Mouse (Mus musculus) E14TG2a.4 (cell line): ENCODE data around the gene Csde1.
A peak's percentile ranks its signal among the peaks of the same experiment; 100 is the strongest.

ENCODE experiments used
- H3K27me3 ChIP-seq: 2 replicates; pipeline ENCODE4 v1.6.1; 2014; ENCODE audit warnings: low read length, control low read depth; ENCODE audit not compliant: insufficient read depth
- H3K36me3 ChIP-seq: 2 replicates; pipeline ENCODE4 v1.6.1; 2014; ENCODE audit warnings: low read length, control low read depth; ENCODE audit not compliant: insufficient read depth
- H3K4me1 ChIP-seq: replicated peaks from 2 replicates; pipeline ENCODE4 v1.6.1; 2014; ENCODE audit warnings: low read depth, low read length, control low read depth
- H3K4me3 ChIP-seq: replicated peaks from 2 replicates; pipeline ENCODE4 v1.5.1; 2014; ENCODE audit warnings: mild to moderate bottlenecking, low read length
- H3K9me3 ChIP-seq: 2 replicates; pipeline ENCODE4 v1.6.1; 2014; ENCODE audit warnings: low read length, control low read depth
- CTCF ChIP-seq: conservative IDR thresholded peaks from 2 replicates; pipeline ENCODE4 v1.5.1; 2014; ENCODE audit warnings: low read length
- NANOG ChIP-seq: IDR thresholded peaks from 2 replicates; pipeline ENCODE4 v1.6.1; 2014; ENCODE audit warnings: borderline replicate concordance, low read length, mixed read lengths
- POU5F1 ChIP-seq: IDR thresholded peaks from 2 replicates; pipeline ENCODE4 v1.6.1; 2014; ENCODE audit warnings: low read length, borderline replicate concordance

The Csde1 gene

GRCm38 (mm10) chr3:102997036-102997435 is 23.2 kb upstream of the Csde1 start:
- Histone ChIP-seq H3K4me3 (no peak overlapping the region; the same call in 1 of the 2 replicates), H3K27me3 (no peaks in the 10 kb centered on the region), H3K9me3 (no peaks in the 10 kb centered on the region), H3K36me3 (peaks cover 46% of the 10 kb centered on the region), H3K4me1 (peaks cover 49% of the 10 kb centered on the region)
- no peak for TF ChIP-seq POU5F1
- TF ChIP-seq NANOG, result no peak
- TF ChIP-seq CTCF, result no peak

GRCm38 (mm10) chr3:102997591-102997990 is 22.6 kb upstream of the Csde1 start:
- TF ChIP-seq POU5F1 (no peak), CTCF (no peak), NANOG (no peak)
- Histone ChIP-seq H3K27me3 (no peaks in the 10 kb centered on the region), H3K4me3 (no peak overlapping the region), H3K4me1 (peaks cover 43% of the 10 kb centered on the region), H3K9me3 (no peaks in the 10 kb centered on the region), H3K36me3 (peaks cover 51% of the 10 kb centered on the region)

- no peak for TF ChIP-seq NANOG
- Histone ChIP-seq H3K4me1 (peaks cover 11% of the 10 kb centered on the region), H3K27me3 (no peaks in the 10 kb centered on the region), H3K36me3 (peaks cover 75% of the 10 kb centered on the region), H3K4me3 (no peak overlapping the region), H3K9me3 (no peaks in the 10 kb centered on the region)
Measured at GRCm38 (mm10) chr3:103001595-103001994, 18.6 kb upstream of the Csde1 start.

- TF ChIP-seq CTCF (no peak), NANOG (no peak), POU5F1 (no peak)
- H3K36me3 ChIP-seq, result peaks cover 8% of the 10 kb centered on the region
Measured at GRCm38 (mm10) chr3:103017350-103017749, 2.9 kb upstream of the Csde1 start.

GRCm38 (mm10) chr3:103019462-103019861 is 764 bp upstream of the Csde1 start:
- Histone ChIP-seq H3K4me1 (peaks cover 42% of the 10 kb centered on the region), H3K4me3 (peak overlapping the region; percentile 98)
- TF ChIP-seq POU5F1, result no peak
- TF ChIP-seq NANOG, result no peak
- no peak for TF ChIP-seq CTCF

More at GRCm38 (mm10) chr3:103017350-103017749, 2.9 kb upstream of the Csde1 start:
- Histone ChIP-seq H3K9me3 (no peaks in the 10 kb centered on the region), H3K4me3 (no peak overlapping the region), H3K4me1 (peaks cover 32% of the 10 kb centered on the region), H3K27me3 (no peaks in the 10 kb centered on the region)

GRCm38 (mm10) chr3:103020943-103021638 is 865 bp downstream of the Csde1 start:
- H3K27me3 ChIP-seq, result no peaks in the 10 kb centered on the region
- peaks cover 49% of the 10 kb centered on the region for H3K4me1 ChIP-seq
- H3K9me3 ChIP-seq, result no peaks in the 10 kb centered on the region
- no peak for TF ChIP-seq CTCF
- TF ChIP-seq POU5F1, result no peak
- no peak for TF ChIP-seq NANOG
- H3K36me3 ChIP-seq, result peaks cover 27% of the 10 kb centered on the region
- H3K4me3 ChIP-seq, result peak overlapping the region; percentile 98

More at GRCm38 (mm10) chr3:103019462-103019861, 764 bp upstream of the Csde1 start:
- H3K36me3 ChIP-seq, result peaks cover 16% of the 10 kb centered on the region
- no peaks in the 10 kb centered on the region for H3K27me3 ChIP-seq
- no peaks in the 10 kb centered on the region for H3K9me3 ChIP-seq

GRCm38 (mm10) chr3:103026174-103026573 is 5.9 kb downstream of the Csde1 start:
- Histone ChIP-seq H3K27me3 (no peaks in the 10 kb centered on the region), H3K9me3 (no peaks in the 10 kb centered on the region), H3K4me1 (peaks cover 71% of the 10 kb centered on the region), H3K4me3 (no peak overlapping the region), H3K36me3 (peaks cover 72% of the 10 kb centered on the region)
- peak; percentile 42; the same call in 1 of the 2 replicates for TF ChIP-seq CTCF
- no peak for TF ChIP-seq NANOG
- TF ChIP-seq POU5F1, result no peak

GRCm38 (mm10) chr3:103040285-103040684 is 20.1 kb downstream of the Csde1 start:
- 0 out of 2 replicates have a peak, but pooled peaks cover 7% of the 10 kb centered on the region for H3K4me1 ChIP-seq
- TF ChIP-seq POU5F1 (no peak), NANOG (no peak), CTCF (no peak)
- no peaks in the 10 kb centered on the region for H3K9me3 ChIP-seq
- peaks cover 92% of the 10 kb centered on the region for H3K36me3 ChIP-seq
- H3K27me3 ChIP-seq, result no peaks in the 10 kb centered on the region
- H3K4me3 ChIP-seq, result no peak overlapping the region
